Mouse (Mus musculus): Measurements from ENCODE around the gene Nans. TPM values are rescaled to one million over a fixed set of nuclear protein-coding genes. Genes with fewer than 3 reads are reported as not detected.

The Nans gene
- polyA plus RNA-seq, 1 experiment from 2014 or later, result 67.7 TPM

DNA sequence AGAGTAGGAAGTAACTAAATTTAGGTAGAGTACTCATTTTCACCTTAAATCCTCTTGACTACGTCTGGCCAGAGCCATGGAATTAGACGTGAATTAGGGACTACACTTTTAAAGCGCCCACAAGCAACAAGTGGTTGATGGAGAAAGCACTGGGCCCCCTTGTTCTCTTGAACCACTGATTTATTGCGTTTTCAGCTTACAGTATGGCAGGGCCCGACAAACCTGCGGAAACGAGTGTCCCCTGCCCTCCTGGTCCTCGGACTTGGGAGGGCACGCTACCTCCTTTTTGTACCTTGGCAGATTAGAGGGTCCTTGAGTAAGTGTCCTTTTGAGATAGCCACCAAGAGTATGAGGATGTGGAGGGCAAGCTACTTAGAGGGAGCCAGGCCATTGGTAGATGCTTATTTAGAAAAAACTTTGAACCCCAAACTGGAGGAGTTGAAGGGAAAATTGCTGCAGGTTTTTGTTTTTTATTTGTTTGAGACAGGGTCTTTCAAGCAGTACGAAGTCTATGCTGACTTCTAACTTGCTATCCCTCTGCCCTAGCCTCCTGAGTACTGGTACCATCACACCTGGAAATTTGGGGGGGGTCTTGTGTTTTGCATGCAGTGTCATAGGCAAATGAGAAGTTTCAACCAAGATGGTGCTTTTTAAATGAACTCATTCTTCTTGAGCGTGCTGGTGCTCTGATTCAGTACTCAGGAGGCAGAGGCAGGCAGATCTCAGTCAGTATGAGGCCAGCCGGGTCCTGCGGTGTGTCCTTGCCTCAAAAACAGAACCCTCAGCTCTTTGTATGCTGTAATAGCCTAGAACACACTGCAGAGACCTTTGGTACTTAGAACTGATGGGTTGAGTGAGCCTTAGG, 36.0 kb upstream of the Nans start:
- H3K4me1 ChIP-seq (replicated peaks; ENCODE audit: control insufficient read depth, insufficient read depth), result peaks cover 5% of the 10 kb centered on the region
- no peak for TF ChIP-seq CTCF (IDR thresholded peaks at IDR 0.05; ENCODE audit: low read depth)
- no peak for TF ChIP-seq EP300 (optimal IDR thresholded peaks at IDR 0.05)
- H3K27ac ChIP-seq (replicated peaks), result peak overlapping the region; percentile 99
- H3K36me3 ChIP-seq (ENCODE audit: control insufficient read depth, insufficient read depth, low read length), result no peaks in the 10 kb centered on the region
- H3K4me3 ChIP-seq (ENCODE audit: low read depth, low read length), result peak overlapping the region; percentile 91
- H3K4me2 ChIP-seq (replicated peaks; ENCODE audit: low read depth), result peak overlapping the region; percentile 69; the same call in 1 of the 2 replicates
- ATAC-seq (ENCODE audit: low FRiP score, low TSS enrichment) (no peak), DNase-seq (ENCODE audit: low spot score) (no peak)
- no peaks in the 10 kb centered on the region for H3K27me3 ChIP-seq (ENCODE audit: control insufficient read depth, insufficient read depth, low read length)
- no peaks in the 10 kb centered on the region for H3K9me3 ChIP-seq (ENCODE audit: control insufficient read depth, low read length)
- H3K9ac ChIP-seq (ENCODE audit: low read length), result peak overlapping the region; percentile 35; the same call in 1 of the 2 replicates
- 40% methylated on average over 13 of the region's 13 CpGs for WGBS

DNA sequence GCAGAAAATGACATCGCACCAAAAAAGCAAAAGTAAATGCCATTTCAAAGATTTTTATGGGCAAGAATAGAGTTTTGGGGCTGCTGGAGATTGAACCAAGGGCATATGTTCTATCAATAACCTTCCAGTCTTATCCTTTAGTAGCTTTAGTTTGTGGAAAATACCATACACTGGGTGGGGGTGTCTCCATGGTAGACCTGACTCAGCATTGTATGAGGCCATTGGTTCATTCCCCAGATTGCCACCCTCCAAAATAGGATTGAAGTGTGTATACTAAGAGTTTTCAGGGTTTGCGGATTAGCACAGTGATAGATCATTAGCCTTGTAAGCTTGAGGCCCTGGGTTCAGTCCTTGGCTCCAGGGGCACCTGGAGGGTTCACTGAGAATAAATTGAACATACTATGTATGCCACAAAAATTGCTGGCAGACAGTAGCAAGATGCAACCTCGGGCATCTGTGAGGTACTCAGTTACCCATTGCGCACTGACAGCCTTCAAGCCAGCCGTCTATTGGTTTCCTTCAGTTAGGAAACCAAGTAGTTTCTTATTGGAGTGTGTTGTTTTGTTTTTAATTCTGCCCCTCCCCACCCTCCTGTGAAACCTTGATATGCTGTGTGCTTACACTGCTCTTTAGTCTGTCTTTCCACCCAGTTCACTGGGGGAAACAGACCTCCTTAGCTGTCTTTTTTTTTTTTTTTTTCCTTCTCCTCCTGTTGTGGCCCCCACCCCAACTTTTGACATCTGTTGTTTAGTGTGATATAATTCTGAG, 34.8 kb upstream of the Nans start:
- ATAC-seq (ENCODE audit: low FRiP score, low TSS enrichment) (no peak), DNase-seq (ENCODE audit: low spot score) (no peak)
- Histone ChIP-seq H3K9me3 (ENCODE audit: control insufficient read depth, low read length) (no peaks in the 10 kb centered on the region), H3K36me3 (ENCODE audit: control insufficient read depth, insufficient read depth, low read length) (no peaks in the 10 kb centered on the region), H3K4me1 (replicated peaks; ENCODE audit: control insufficient read depth, insufficient read depth) (peaks cover 5% of the 10 kb centered on the region), H3K4me2 (replicated peaks; ENCODE audit: low read depth) (no peak overlapping the region), H3K9ac (ENCODE audit: low read length) (no peak overlapping the region), H3K27me3 (ENCODE audit: control insufficient read depth, insufficient read depth, low read length) (no peaks in the 10 kb centered on the region), H3K4me3 (ENCODE audit: low read depth, low read length) (no peak overlapping the region), H3K27ac (replicated peaks) (no peak overlapping the region)
- TF ChIP-seq CTCF (IDR thresholded peaks at IDR 0.05; ENCODE audit: low read depth) (no peak), EP300 (optimal IDR thresholded peaks at IDR 0.05) (no peak)
- 57% methylated on average over 5 of the region's 5 CpGs for WGBS

DNA sequence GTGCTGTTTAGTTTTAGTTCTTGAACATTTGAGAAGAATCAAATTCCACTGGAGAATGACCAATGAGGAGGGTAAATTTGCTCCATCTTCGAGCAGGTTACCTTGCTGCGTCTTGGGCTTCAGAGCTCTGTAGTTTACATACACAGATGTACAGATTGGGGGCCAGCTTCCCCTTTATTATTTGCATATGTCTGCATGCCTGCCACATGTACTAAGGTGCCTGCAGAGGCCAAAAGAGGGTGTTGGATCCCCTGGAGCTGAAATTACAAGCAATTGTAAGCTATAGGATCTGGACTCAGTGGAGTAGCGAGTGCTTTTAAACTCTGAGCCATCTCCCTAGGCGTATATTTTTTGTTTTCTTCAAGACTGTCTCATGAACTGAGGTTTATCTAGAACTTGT, 32.3 kb upstream of the Nans start:
- no peaks in the 10 kb centered on the region for H3K27me3 ChIP-seq (ENCODE audit: control insufficient read depth, insufficient read depth, low read length)
- 71% methylated on average over 4 of the region's 4 CpGs for WGBS
- H3K9ac ChIP-seq (ENCODE audit: low read length), result no peak overlapping the region
- no peaks in the 10 kb centered on the region for H3K9me3 ChIP-seq (ENCODE audit: control insufficient read depth, low read length)
- ATAC-seq (ENCODE audit: low FRiP score, low TSS enrichment), result no peak
- H3K4me1 ChIP-seq (replicated peaks; ENCODE audit: control insufficient read depth, insufficient read depth), result peaks cover 5% of the 10 kb centered on the region
- DNase-seq (ENCODE audit: low spot score), result no peak
- no peak overlapping the region for H3K4me3 ChIP-seq (ENCODE audit: low read depth, low read length)
- H3K4me2 ChIP-seq (replicated peaks; ENCODE audit: low read depth), result no peak overlapping the region
- H3K36me3 ChIP-seq (ENCODE audit: control insufficient read depth, insufficient read depth, low read length), result no peaks in the 10 kb centered on the region
- TF ChIP-seq EP300 (optimal IDR thresholded peaks at IDR 0.05), result no peak
- no peak for TF ChIP-seq CTCF (IDR thresholded peaks at IDR 0.05; ENCODE audit: low read depth)
- no peak overlapping the region for H3K27ac ChIP-seq (replicated peaks)

DNA sequence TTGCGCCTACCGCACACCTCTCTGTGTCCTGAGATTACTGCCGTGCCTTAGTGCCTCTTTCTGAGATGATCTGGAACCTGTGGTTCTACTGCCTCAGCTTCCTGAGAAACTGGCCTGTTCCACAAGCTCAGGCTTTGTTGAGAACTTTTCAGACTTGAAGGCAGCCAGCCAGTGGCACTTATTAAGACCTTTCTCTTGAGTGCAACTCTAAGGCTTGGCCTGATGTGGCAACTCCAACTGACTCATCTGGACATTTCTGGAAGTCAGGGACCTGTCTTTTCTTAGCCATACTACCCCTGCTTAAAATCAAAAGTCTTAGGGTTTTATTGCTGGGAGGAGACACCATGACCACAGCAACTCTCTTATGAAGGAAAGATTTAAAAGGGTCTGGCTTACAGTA, 31.9 kb upstream of the Nans start:
- no peak for DNase-seq (ENCODE audit: low spot score)
- Histone ChIP-seq H3K4me1 (replicated peaks; ENCODE audit: control insufficient read depth, insufficient read depth) (peaks cover 5% of the 10 kb centered on the region), H3K4me3 (ENCODE audit: low read depth, low read length) (no peak overlapping the region), H3K27ac (replicated peaks) (no peak overlapping the region), H3K4me2 (replicated peaks; ENCODE audit: low read depth) (no peak overlapping the region), H3K27me3 (ENCODE audit: control insufficient read depth, insufficient read depth, low read length) (no peaks in the 10 kb centered on the region), H3K9me3 (ENCODE audit: control insufficient read depth, low read length) (no peaks in the 10 kb centered on the region), H3K36me3 (ENCODE audit: control insufficient read depth, insufficient read depth, low read length) (no peaks in the 10 kb centered on the region), H3K9ac (ENCODE audit: low read length) (no peak overlapping the region)
- TF ChIP-seq EP300 (optimal IDR thresholded peaks at IDR 0.05) (no peak), CTCF (IDR thresholded peaks at IDR 0.05; ENCODE audit: low read depth) (no peak)
- no peak for ATAC-seq (ENCODE audit: low FRiP score, low TSS enrichment)
- WGBS, result 87% methylated on average over 3 of the region's 3 CpGs

DNA sequence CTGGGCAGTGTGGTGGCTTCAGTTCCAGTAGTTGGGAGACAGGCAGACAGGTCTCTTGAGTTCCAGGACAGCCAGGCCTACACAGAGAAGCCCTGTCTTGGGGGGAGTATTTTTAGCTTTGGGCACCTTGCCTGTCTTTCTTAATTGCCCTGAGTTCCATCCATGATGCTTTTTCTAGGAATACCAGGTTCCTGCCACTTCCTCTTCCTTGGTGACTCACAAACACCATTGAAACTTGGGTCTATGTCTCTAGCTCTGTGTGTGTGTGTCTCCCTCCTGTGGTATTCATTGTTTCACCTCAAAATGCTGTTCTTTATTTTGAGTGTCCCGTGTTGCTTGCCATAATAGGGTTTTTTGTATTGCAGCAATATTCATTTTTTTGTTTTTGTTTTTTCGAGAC, 30.6 kb upstream of the Nans start:
- TF ChIP-seq CTCF (IDR thresholded peaks at IDR 0.05; ENCODE audit: low read depth), result peak; percentile 42
- no peak for TF ChIP-seq EP300 (optimal IDR thresholded peaks at IDR 0.05)
- no peaks in the 10 kb centered on the region for H3K9me3 ChIP-seq (ENCODE audit: control insufficient read depth, low read length)
- H3K36me3 ChIP-seq (ENCODE audit: control insufficient read depth, insufficient read depth, low read length), result no peaks in the 10 kb centered on the region
- no peaks in the 10 kb centered on the region for H3K4me1 ChIP-seq (replicated peaks; ENCODE audit: control insufficient read depth, insufficient read depth)
- DNase-seq (ENCODE audit: low spot score), result no peak
- ATAC-seq (ENCODE audit: low FRiP score, low TSS enrichment), result no peak
- no peak overlapping the region for H3K9ac ChIP-seq (ENCODE audit: low read length)
- H3K27ac ChIP-seq (replicated peaks), result no peak overlapping the region
- WGBS, result 87% methylated on average over 2 of the region's 2 CpGs
- H3K4me2 ChIP-seq (replicated peaks; ENCODE audit: low read depth), result no peak overlapping the region
- no peak overlapping the region for H3K4me3 ChIP-seq (ENCODE audit: low read depth, low read length)
- no peaks in the 10 kb centered on the region for H3K27me3 ChIP-seq (ENCODE audit: control insufficient read depth, insufficient read depth, low read length)
